ENCODE assay signal across 33 mouse cellular contexts in the genomic region with DNA sequence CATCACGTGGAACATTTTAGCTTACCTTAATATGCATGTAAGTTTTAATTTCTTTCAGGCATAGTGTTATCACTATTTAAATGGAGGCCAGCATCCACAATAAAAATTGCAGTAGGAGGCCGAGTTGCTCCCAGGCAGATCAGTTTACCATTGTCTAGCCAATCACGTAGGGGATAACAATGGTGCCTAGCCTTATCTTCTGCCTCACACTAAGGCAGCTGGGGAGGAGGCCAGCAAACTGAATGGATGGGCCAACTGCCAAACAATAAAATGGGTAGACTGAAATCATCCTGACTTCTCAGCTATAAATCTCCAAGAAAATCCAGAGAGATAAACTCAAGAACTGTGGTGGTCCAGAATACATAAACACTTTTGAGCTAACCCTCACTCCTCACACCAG. TPM values are rescaled to one million over a fixed set of nuclear protein-coding genes. Genes with fewer than 3 reads are reported as not detected.
A peak's percentile ranks its signal among the peaks of the same experiment; 100 is the strongest.
DNase-seq lines count a peak whose midpoint lies in the region; ATAC-seq lines count a peak whose summit lies in the region.
"Had no signal": no experiment of that assay in that cellular context is flagged by ENCODE, and none has a peak within 500 bp of the region (broad histone marks: within the 10 kb centered on the region; RNA-seq: fewer than 3 reads in every experiment).

No protein-coding gene starts in this region.

- H3K36me3 ChIP-seq in midbrain, embryonic 16.5 days (ENCODE audit: control insufficient read depth, insufficient read depth, low read length), result peaks cover 28% of the 10 kb centered on the region
- peaks cover 87% of the 10 kb centered on the region for H3K36me3 ChIP-seq in midbrain, embryonic 10.5 days
- peaks cover 61% of the 10 kb centered on the region for H3K36me3 ChIP-seq in liver, embryonic 12.5 days

- no peak overlapping the region for H3K4me3 ChIP-seq in midbrain, embryonic 16.5 days (ENCODE audit: low read depth, low read length)
- H3K4me3 ChIP-seq in midbrain, embryonic 10.5 days, result no peak overlapping the region
- no peak overlapping the region for H3K4me3 ChIP-seq in liver, embryonic 12.5 days
- H3K4me3 ChIP-seq: embryonic facial prominence, embryonic 10.5 days; embryonic facial prominence, embryonic 15.5 days; forebrain, embryonic 12.5 days; hindbrain, embryonic 10.5 days; hindbrain, embryonic 15.5 days; kidney, embryonic 15.5 days; layer of hippocampus, adult 2 months; left cerebral cortex, adult 2 months; limb, embryonic 12.5 days; liver, embryonic 15.5 days; neural tube, embryonic 12.5 days had no signal

- H3K9ac ChIP-seq in midbrain, embryonic 16.5 days (ENCODE audit: low read depth, low read length), result no peak overlapping the region
- H3K9ac ChIP-seq in liver, embryonic 12.5 days, result no peak overlapping the region
- H3K9ac ChIP-seq: embryonic facial prominence, embryonic 15.5 days; forebrain, embryonic 12.5 days; forebrain, postnatal 0 days; hindbrain, embryonic 15.5 days; kidney, embryonic 15.5 days; limb, embryonic 12.5 days; liver, embryonic 15.5 days; neural tube, embryonic 12.5 days had no signal

- no peak for DNase-seq in midbrain, embryonic 10.5 days (ENCODE audit: low spot score)
- DNase-seq in thymus, adult 18-20 months, result no peak
- no peak for DNase-seq in heart, adult 11 months
- no peak for DNase-seq in neural tube, embryonic 10.5 days (ENCODE audit: extremely low spot score, low spot score)
- DNase-seq: adrenal gland, adult 8-10 months; B cell, adult 2 months; cerebellum, adult 11 months; cerebellum, adult 9-10 months; forebrain, postnatal 0 days; heart, postnatal 14 days; kidney, adult 18-20 months; kidney, postnatal 36 days; lung, postnatal 4 days; right cerebral cortex, adult 18-20 months; spleen, adult 18-20 months; thymus, postnatal 4 days had no signal

- no peaks in the 10 kb centered on the region for H3K4me1 ChIP-seq in midbrain, embryonic 16.5 days (ENCODE audit: control insufficient read depth, insufficient read depth, low read length)
- peaks cover 2% of the 10 kb centered on the region; the same call in 1 of the 2 replicates for H3K4me1 ChIP-seq in midbrain, embryonic 10.5 days
- no peaks in the 10 kb centered on the region for H3K4me1 ChIP-seq in liver, embryonic 12.5 days
- H3K4me1 ChIP-seq: embryonic facial prominence, embryonic 10.5 days; embryonic facial prominence, embryonic 15.5 days; forebrain, embryonic 12.5 days; hindbrain, embryonic 10.5 days; hindbrain, embryonic 15.5 days; kidney, embryonic 15.5 days; limb, embryonic 12.5 days; liver, embryonic 15.5 days; neural tube, embryonic 12.5 days had no signal

- no peak overlapping the region for H3K27ac ChIP-seq in midbrain, embryonic 16.5 days (ENCODE audit: low read length)
- no peak overlapping the region for H3K27ac ChIP-seq in midbrain, embryonic 10.5 days (replicated peaks)
- H3K27ac ChIP-seq in liver, embryonic 12.5 days, result no peak overlapping the region
- H3K27ac ChIP-seq: embryonic facial prominence, embryonic 10.5 days; embryonic facial prominence, embryonic 15.5 days; forebrain, embryonic 12.5 days; hindbrain, embryonic 10.5 days; hindbrain, embryonic 15.5 days; kidney, embryonic 15.5 days; layer of hippocampus, adult 2 months; left cerebral cortex, adult 2 months; limb, embryonic 12.5 days; liver, embryonic 15.5 days; neural tube, embryonic 12.5 days; stomach, postnatal 0 days had no signal

- 64% methylated on average over 3 of the region's 3 CpGs for WGBS in midbrain, embryonic 16.5 days
- 86% methylated on average over 3 of the region's 3 CpGs for WGBS in midbrain, embryonic 10.5 days
- 66% methylated on average over 3 of the region's 3 CpGs for WGBS in liver, embryonic 12.5 days (ENCODE audit: insufficient replicate concordance)

- no peak overlapping the region for H3K4me2 ChIP-seq in midbrain, embryonic 16.5 days (ENCODE audit: low read length)
- no peak overlapping the region for H3K4me2 ChIP-seq in liver, embryonic 12.5 days
- H3K4me2 ChIP-seq: embryonic facial prominence, embryonic 15.5 days; forebrain, embryonic 12.5 days; hindbrain, embryonic 15.5 days; kidney, embryonic 15.5 days; limb, embryonic 12.5 days; liver, embryonic 15.5 days; neural tube, embryonic 12.5 days had no signal

- 0 out of 2 replicates have a peak, but pooled peaks have one; percentile 48 for ATAC-seq in midbrain, embryonic 16.5 days
- ATAC-seq in liver, embryonic 12.5 days, result 0 out of 2 replicates have a peak, but pooled peaks have one; percentile 58
- peak; percentile 96 for ATAC-seq in megakaryocyte progenitor cell, adult 5-6 weeks (replicated peaks; ENCODE audit: poor library complexity)
- ATAC-seq: forebrain, postnatal 0 days; inflammation-experienced regulatory T-cells, adult 6 months had no signal

- H3K9me3 ChIP-seq in midbrain, embryonic 16.5 days (replicated peaks; ENCODE audit: control insufficient read depth, low read length, poor library complexity, severe bottlenecking), result no peaks in the 10 kb centered on the region
- H3K9me3 ChIP-seq in midbrain, embryonic 10.5 days (replicated peaks), result 0 out of 2 replicates have a peak, but pooled peaks cover 3% of the 10 kb centered on the region
- no peaks in the 10 kb centered on the region for H3K9me3 ChIP-seq in liver, embryonic 12.5 days (replicated peaks)
- H3K9me3 ChIP-seq: embryonic facial prominence, embryonic 10.5 days; embryonic facial prominence, embryonic 15.5 days; hindbrain, embryonic 15.5 days; kidney, embryonic 15.5 days; limb, embryonic 12.5 days; liver, embryonic 15.5 days; neural tube, embryonic 12.5 days had no signal

- no peaks in the 10 kb centered on the region for H3K27me3 ChIP-seq in midbrain, embryonic 16.5 days (ENCODE audit: control insufficient read depth, insufficient read depth, low read depth, low read length)
- no peaks in the 10 kb centered on the region for H3K27me3 ChIP-seq in midbrain, embryonic 10.5 days (ENCODE audit: low read depth, poor library complexity, severe bottlenecking)
- no peaks in the 10 kb centered on the region for H3K27me3 ChIP-seq in liver, embryonic 12.5 days (replicated peaks)
- H3K27me3 ChIP-seq: embryonic facial prominence, embryonic 15.5 days; forebrain, embryonic 12.5 days; hindbrain, embryonic 15.5 days; kidney, embryonic 15.5 days; limb, embryonic 12.5 days; liver, embryonic 15.5 days; neural tube, embryonic 12.5 days had no signal

RNA-seq across cellular contexts. Expression of a gene that starts 19.6 kb away (rescaled TPM):
- polyA plus RNA-seq in midbrain, embryonic 16.5 days (2015; fragmentation: Nextera tagmentation; extraction: Ambion mirVana), result 17.5 and 20.8 TPM in 2 replicates
- polyA plus RNA-seq in midbrain, embryonic 10.5 days (2016; fragmentation: Nextera tagmentation; extraction: Ambion mirVana), result 34.2 and 34.7 TPM in 2 replicates
- polyA plus RNA-seq in liver, embryonic 12.5 days (2016; fragmentation: Nextera tagmentation; extraction: Ambion mirVana), result 14.6 and 15.7 TPM in 2 replicates
- total RNA-seq in megakaryocyte progenitor cell, adult 5-6 weeks (2015), result 30.2 and 30.8 TPM in 2 replicates
- 32.6 and 34.7 TPM in 2 replicates for total RNA-seq in megakaryocyte progenitor cell, adult 5-6 weeks (2017)

RNA-seq across cellular contexts. Expression of a gene that starts 25.0 kb away (rescaled TPM):
- 16.8 and 19.4 TPM in 2 replicates for polyA plus RNA-seq in midbrain, embryonic 16.5 days (2015; fragmentation: Nextera tagmentation; extraction: Ambion mirVana)
- 34.7 and 35.4 TPM in 2 replicates for polyA plus RNA-seq in midbrain, embryonic 10.5 days (2016; fragmentation: Nextera tagmentation; extraction: Ambion mirVana)
- polyA plus RNA-seq in liver, embryonic 12.5 days (2016; fragmentation: Nextera tagmentation; extraction: Ambion mirVana), result 10.0 and 10.8 TPM in 2 replicates
- 1.7 and 2.0 TPM in 2 replicates for total RNA-seq in megakaryocyte progenitor cell, adult 5-6 weeks (2015)
- total RNA-seq in megakaryocyte progenitor cell, adult 5-6 weeks (2017), result 4.1 and 5.0 TPM in 2 replicates

RNA-seq across cellular contexts. Expression of a gene that starts 33.8 kb away (rescaled TPM):
- polyA plus RNA-seq in midbrain, embryonic 16.5 days (2015; fragmentation: Nextera tagmentation; extraction: Ambion mirVana), result 17.9 and 18.2 TPM in 2 replicates
- polyA plus RNA-seq in midbrain, embryonic 10.5 days (2016; fragmentation: Nextera tagmentation; extraction: Ambion mirVana), result 2.9 and 3.8 TPM in 2 replicates
- 0.44 and 0.57 TPM in 2 replicates for polyA plus RNA-seq in liver, embryonic 12.5 days (2016; fragmentation: Nextera tagmentation; extraction: Ambion mirVana)
- not detected in 2 replicates for total RNA-seq in megakaryocyte progenitor cell, adult 5-6 weeks (2015)
- total RNA-seq in megakaryocyte progenitor cell, adult 5-6 weeks (2017), result not detected in 2 replicates
- total RNA-seq: adrenal gland, adult 8-10 months; gastrocnemius, adult 8-10 months; heart, postnatal 14 days; layer of hippocampus, adult 2 months; left cerebral cortex, adult 2 months had no signal
